Mouse (Mus musculus): ENCODE measurements at regions not wholly inside any gene's neighbourhood (a gene's known extent, or its start where the extent isn't known, plus 50 kb on each side); places are given as distances from the start of the nearest gene placed in this dataset.

DNA sequence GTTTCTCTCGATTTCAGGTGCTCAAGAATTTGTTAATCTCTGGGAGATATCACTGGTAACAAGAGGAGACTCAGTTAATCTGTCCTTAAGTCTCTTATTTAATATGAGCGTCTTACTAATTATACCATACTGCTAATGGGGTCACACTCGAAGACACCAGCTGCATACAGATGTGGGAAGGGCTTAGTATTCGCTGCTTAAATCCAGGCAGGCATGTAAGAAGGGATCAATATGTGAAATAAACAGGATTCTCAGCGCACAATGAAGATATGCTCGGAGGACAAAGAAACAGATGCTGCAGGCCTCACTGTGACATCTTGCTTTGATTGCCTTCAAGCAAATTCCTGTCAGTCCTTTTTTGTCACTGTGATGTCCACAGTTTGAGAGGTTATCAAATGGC lies 108.3 kb downstream of the Zwint start:
- ATAC-seq (replicated peaks in 1 of 2; ENCODE audit: insufficient read depth in 1 of 2, low FRiP score in 2 of 2, low TSS enrichment in 1 of 2, low read depth in 1 of 2, poor library complexity in 2 of 2, severe bottlenecking in 2 of 2) = no peak

DNA sequence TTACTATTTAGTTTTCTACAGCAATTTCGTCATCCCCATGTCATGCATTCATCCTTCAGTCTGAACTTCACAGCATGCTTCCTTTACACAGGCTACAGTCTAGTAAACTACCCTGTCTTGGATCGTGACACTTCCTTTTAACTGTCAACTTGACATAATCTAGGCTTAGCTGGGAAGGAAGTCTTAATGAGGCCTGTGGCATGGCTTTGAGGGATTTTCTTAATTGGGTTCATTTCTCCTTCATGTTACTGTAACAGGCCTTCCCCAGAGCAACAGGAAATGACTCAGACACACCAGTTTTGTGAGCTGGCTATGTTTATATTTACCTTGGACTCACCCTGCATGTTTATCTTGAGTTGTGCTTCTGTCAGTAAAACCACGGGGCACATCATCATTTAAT lies 123.7 kb downstream of the Zwint start:
- ATAC-seq (replicated peaks in 1 of 2; ENCODE audit: insufficient read depth in 1 of 2, low FRiP score in 2 of 2, low TSS enrichment in 1 of 2, low read depth in 1 of 2, poor library complexity in 2 of 2, severe bottlenecking in 2 of 2) = peak in 1 of 2 experiments; percentile 42; a peak in 1 of 4 replicates

DNA sequence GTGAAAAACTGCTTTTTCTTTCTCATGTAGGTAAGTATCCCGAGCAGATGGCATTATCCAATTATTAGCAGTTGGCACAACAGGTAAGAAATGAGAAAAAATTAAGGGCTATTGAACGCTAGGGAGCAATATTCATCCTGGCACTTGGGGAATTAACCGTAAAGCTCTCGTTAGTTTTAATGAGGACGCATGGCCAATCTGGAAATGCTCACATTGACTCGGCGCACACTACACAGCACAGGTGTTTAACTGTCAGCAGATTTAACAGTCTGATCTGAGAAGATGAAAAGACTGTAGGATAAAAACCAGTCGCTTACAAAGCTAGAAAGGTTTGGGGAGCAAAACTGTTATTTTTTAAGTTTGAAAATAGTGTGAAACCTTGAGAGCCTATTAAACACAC lies 157.0 kb downstream of the Zwint start:
- no peak for ATAC-seq (replicated peaks in 1 of 2; ENCODE audit: insufficient read depth in 1 of 2, low FRiP score in 2 of 2, low TSS enrichment in 1 of 2, low read depth in 1 of 2, poor library complexity in 2 of 2, severe bottlenecking in 2 of 2)

DNA sequence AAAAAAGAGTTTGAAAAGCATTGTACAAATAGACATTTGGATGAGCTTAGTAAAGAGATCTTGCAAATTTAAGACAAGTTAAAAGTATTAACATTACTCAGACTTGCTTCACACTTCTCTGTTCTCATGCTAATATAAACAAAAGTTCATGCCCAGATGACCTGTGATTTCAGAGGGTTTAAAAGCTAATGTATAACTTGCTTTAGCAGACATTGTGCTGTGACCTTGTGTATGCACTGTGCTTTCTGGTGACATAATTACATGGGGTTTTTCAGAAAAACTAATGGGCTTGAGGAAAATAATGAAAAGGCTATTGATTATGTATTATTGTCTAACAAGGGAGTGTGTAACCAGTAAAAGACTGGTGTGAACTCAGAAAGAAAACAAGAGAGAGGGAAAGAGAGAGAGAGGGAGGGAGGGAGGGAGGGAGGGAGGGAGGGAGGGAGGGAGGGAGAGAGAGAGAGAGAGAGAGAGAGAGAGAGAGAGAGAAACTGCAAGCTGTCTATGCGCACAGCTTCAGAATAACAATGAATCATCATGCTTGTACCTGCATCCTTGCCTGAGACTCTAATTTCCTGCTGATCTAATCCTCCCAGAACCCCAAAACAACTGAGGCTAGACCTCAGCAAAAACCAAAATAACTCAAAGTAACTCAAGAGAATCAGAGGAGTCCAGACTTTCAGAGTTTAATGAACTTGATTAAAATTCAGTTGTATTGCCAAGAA lies 192.9 kb downstream of the Zwint start:
- no peak for ATAC-seq (replicated peaks in 1 of 2; ENCODE audit: insufficient read depth in 1 of 2, low FRiP score in 2 of 2, low TSS enrichment in 1 of 2, low read depth in 1 of 2, poor library complexity in 2 of 2, severe bottlenecking in 2 of 2)

DNA sequence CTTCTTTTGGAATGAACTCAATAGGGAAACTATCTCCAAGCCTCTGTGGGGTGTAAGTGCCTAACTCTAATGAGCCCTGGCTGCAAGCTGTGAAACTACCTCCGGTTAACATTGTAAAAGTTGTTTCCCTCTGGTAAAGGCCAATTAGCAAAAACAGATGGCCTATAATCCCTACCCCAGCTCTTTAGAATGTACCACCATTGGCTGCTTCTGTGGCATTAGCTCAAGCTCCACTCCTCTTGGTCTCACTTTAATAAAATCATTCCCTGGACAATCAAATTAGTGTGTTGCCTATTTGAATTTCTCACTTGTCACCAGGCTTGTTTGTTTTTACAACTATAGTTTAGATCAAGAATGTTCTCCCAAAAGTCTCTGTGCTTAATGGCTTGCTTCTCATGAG lies 213.3 kb downstream of the Zwint start:
- ATAC-seq (replicated peaks in 1 of 2; ENCODE audit: insufficient read depth in 1 of 2, low FRiP score in 2 of 2, low TSS enrichment in 1 of 2, low read depth in 1 of 2, poor library complexity in 2 of 2, severe bottlenecking in 2 of 2) = no peak

Measured in hematopoietic stem cell, adult 5-6 weeks (primary cell).